Mouse (Mus musculus): ENCODE results near the gene Irf9. TPM values are rescaled to one million over a fixed set of nuclear protein-coding genes. Genes with fewer than 3 reads are reported as not detected.

Irf9 gene
- total and polyA plus RNA-seq, 3 experiments, result 31.2 to 64.3 (median 39.6) TPM

GRCm38 (mm10) chr14:55605743-55606459, 2.5 kb downstream of the Irf9 start:
- TF ChIP-seq GATA1 (IDR thresholded peaks at IDR 0.05; ENCODE audit: borderline replicate concordance, low read length), result no peak
- TF ChIP-seq GATA2 (IDR thresholded peaks at IDR 0.05; ENCODE audit: borderline replicate concordance, low read depth, low read length), result no peak
- no peak for TF ChIP-seq CTCF (IDR thresholded peaks at IDR 0.05; ENCODE audit: low read depth, low read length)
- TF ChIP-seq POLR2AphosphoS5 (IDR thresholded peaks at IDR 0.05; ENCODE audit: insufficient replicate concordance, low read depth, low read length), result no peak
- Histone ChIP-seq H3K4me1 (ENCODE audit: insufficient read depth, low read depth, low read length) (peaks cover 80% of the 10 kb centered on the region), H3K4me3 (ENCODE audit: low read depth, low read length) (peak overlapping the region; percentile 17; the same call in 1 of the 2 replicates), H3K27me3 (ENCODE audit: insufficient read depth, low read length) (no peaks in the 10 kb centered on the region), H3K36me3 (replicated peaks) (peaks cover 86% of the 10 kb centered on the region), H3K9me3 (replicated peaks) (no peaks in the 10 kb centered on the region)
- DNase-seq (ENCODE audit: low spot score) (no peak), ATAC-seq (ENCODE audit: extremely low read depth, insufficient number of reproducible peaks, low FRiP score, poor library complexity, severe bottlenecking) (no peak)

- TF ChIP-seq TAL1 (conservative IDR thresholded peaks at IDR 0.05; ENCODE audit: low read depth, low read length) (no peak), GATA2 (IDR thresholded peaks at IDR 0.05; ENCODE audit: borderline replicate concordance, low read depth, low read length) (no peak), POLR2AphosphoS5 (IDR thresholded peaks at IDR 0.05; ENCODE audit: insufficient replicate concordance, low read depth, low read length) (no peak), CTCF (IDR thresholded peaks at IDR 0.05; ENCODE audit: low read depth, low read length) (no peak), GATA1 (IDR thresholded peaks at IDR 0.05; ENCODE audit: borderline replicate concordance, low read length) (no peak)
- no peaks in the 10 kb centered on the region for H3K9me3 ChIP-seq (replicated peaks)
- peaks cover 73% of the 10 kb centered on the region for H3K4me1 ChIP-seq (ENCODE audit: insufficient read depth, low read depth, low read length)
- no peak for DNase-seq (ENCODE audit: low spot score)
- no peak overlapping the region; the same call in 1 of the 2 replicates for H3K4me3 ChIP-seq (ENCODE audit: low read depth, low read length)
- ATAC-seq (ENCODE audit: extremely low read depth, insufficient number of reproducible peaks, low FRiP score, poor library complexity, severe bottlenecking), result no peak
- no peaks in the 10 kb centered on the region for H3K27me3 ChIP-seq (ENCODE audit: insufficient read depth, low read length)
- peaks cover 64% of the 10 kb centered on the region for H3K36me3 ChIP-seq (replicated peaks)
Measured at GRCm38 (mm10) chr14:55608339-55608738, 5.0 kb downstream of the Irf9 start.

- Histone ChIP-seq H3K27me3 (ENCODE audit: insufficient read depth, low read length) (no peaks in the 10 kb centered on the region), H3K9me3 (replicated peaks) (no peaks in the 10 kb centered on the region), H3K4me3 (ENCODE audit: low read depth, low read length) (no peak overlapping the region), H3K36me3 (replicated peaks) (peaks cover 27% of the 10 kb centered on the region), H3K4me1 (ENCODE audit: insufficient read depth, low read depth, low read length) (peaks cover 70% of the 10 kb centered on the region)
- TF ChIP-seq GATA1 (IDR thresholded peaks at IDR 0.05; ENCODE audit: borderline replicate concordance, low read length) (no peak), GATA2 (IDR thresholded peaks at IDR 0.05; ENCODE audit: borderline replicate concordance, low read depth, low read length) (no peak), CTCF (IDR thresholded peaks at IDR 0.05; ENCODE audit: low read depth, low read length) (no peak), POLR2AphosphoS5 (IDR thresholded peaks at IDR 0.05; ENCODE audit: insufficient replicate concordance, low read depth, low read length) (no peak), TAL1 (conservative IDR thresholded peaks at IDR 0.05; ENCODE audit: low read depth, low read length) (no peak)
- DNase-seq (ENCODE audit: low spot score) (no peak), ATAC-seq (ENCODE audit: extremely low read depth, insufficient number of reproducible peaks, low FRiP score, poor library complexity, severe bottlenecking) (no peak)
Measured at GRCm38 (mm10) chr14:55613346-55613745, 10.0 kb downstream of the Irf9 start.

- Histone ChIP-seq H3K36me3 (replicated peaks) (peaks cover 21% of the 10 kb centered on the region), H3K27me3 (ENCODE audit: insufficient read depth, low read length) (no peaks in the 10 kb centered on the region), H3K9me3 (replicated peaks) (no peaks in the 10 kb centered on the region), H3K4me1 (ENCODE audit: insufficient read depth, low read depth, low read length) (peaks cover 77% of the 10 kb centered on the region), H3K4me3 (ENCODE audit: low read depth, low read length) (no peak overlapping the region)
- ATAC-seq (ENCODE audit: extremely low read depth, insufficient number of reproducible peaks, low FRiP score, poor library complexity, severe bottlenecking) (peak; percentile 19), DNase-seq (ENCODE audit: low spot score) (peak; percentile 30)
- no peak for TF ChIP-seq GATA2 (IDR thresholded peaks at IDR 0.05; ENCODE audit: borderline replicate concordance, low read depth, low read length)
- TF ChIP-seq GATA1 (IDR thresholded peaks at IDR 0.05; ENCODE audit: borderline replicate concordance, low read length), result no peak
- TF ChIP-seq CTCF (IDR thresholded peaks at IDR 0.05; ENCODE audit: low read depth, low read length), result no peak
- TF ChIP-seq TAL1 (conservative IDR thresholded peaks at IDR 0.05; ENCODE audit: low read depth, low read length), result peak; percentile 64
- TF ChIP-seq POLR2AphosphoS5 (IDR thresholded peaks at IDR 0.05; ENCODE audit: insufficient replicate concordance, low read depth, low read length), result no peak
Measured at GRCm38 (mm10) chr14:55614565-55615178, 11.3 kb downstream of the Irf9 start.

- Histone ChIP-seq H3K27me3 (ENCODE audit: insufficient read depth, low read length) (no peaks in the 10 kb centered on the region), H3K9me3 (replicated peaks) (no peaks in the 10 kb centered on the region), H3K36me3 (replicated peaks) (peaks cover 22% of the 10 kb centered on the region), H3K4me3 (ENCODE audit: low read depth, low read length) (no peak overlapping the region), H3K4me1 (ENCODE audit: insufficient read depth, low read depth, low read length) (peaks cover 81% of the 10 kb centered on the region)
- DNase-seq (ENCODE audit: low spot score), result no peak
- TF ChIP-seq POLR2AphosphoS5 (IDR thresholded peaks at IDR 0.05; ENCODE audit: insufficient replicate concordance, low read depth, low read length) (no peak), CTCF (IDR thresholded peaks at IDR 0.05; ENCODE audit: low read depth, low read length) (no peak), GATA1 (IDR thresholded peaks at IDR 0.05; ENCODE audit: borderline replicate concordance, low read length) (no peak), TAL1 (conservative IDR thresholded peaks at IDR 0.05; ENCODE audit: low read depth, low read length) (no peak), GATA2 (IDR thresholded peaks at IDR 0.05; ENCODE audit: borderline replicate concordance, low read depth, low read length) (no peak)
- ATAC-seq (ENCODE audit: extremely low read depth, insufficient number of reproducible peaks, low FRiP score, poor library complexity, severe bottlenecking), result no peak
Measured at GRCm38 (mm10) chr14:55615876-55616275, 12.5 kb downstream of the Irf9 start.

GRCm38 (mm10) chr14:55616844-55617243, 13.5 kb downstream of the Irf9 start:
- Histone ChIP-seq H3K4me1 (ENCODE audit: insufficient read depth, low read depth, low read length) (peaks cover 80% of the 10 kb centered on the region), H3K4me3 (ENCODE audit: low read depth, low read length) (no peak overlapping the region), H3K9me3 (replicated peaks) (no peaks in the 10 kb centered on the region), H3K27me3 (ENCODE audit: insufficient read depth, low read length) (no peaks in the 10 kb centered on the region), H3K36me3 (replicated peaks) (peaks cover 29% of the 10 kb centered on the region)
- no peak for DNase-seq (ENCODE audit: low spot score)
- no peak for ATAC-seq (ENCODE audit: extremely low read depth, insufficient number of reproducible peaks, low FRiP score, poor library complexity, severe bottlenecking)
- no peak for TF ChIP-seq GATA1 (IDR thresholded peaks at IDR 0.05; ENCODE audit: borderline replicate concordance, low read length)
- no peak for TF ChIP-seq TAL1 (conservative IDR thresholded peaks at IDR 0.05; ENCODE audit: low read depth, low read length)
- no peak for TF ChIP-seq GATA2 (IDR thresholded peaks at IDR 0.05; ENCODE audit: borderline replicate concordance, low read depth, low read length)
- TF ChIP-seq CTCF (IDR thresholded peaks at IDR 0.05; ENCODE audit: low read depth, low read length), result no peak
- TF ChIP-seq POLR2AphosphoS5 (IDR thresholded peaks at IDR 0.05; ENCODE audit: insufficient replicate concordance, low read depth, low read length), result no peak

Measured in G1E (cell line).